Mouse (Mus musculus) forebrain, embryonic 16.5 days (tissue): ENCODE measurements around the gene Thap11. TPM values are rescaled to one million over a fixed set of nuclear protein-coding genes. Genes with fewer than 3 reads are reported as not detected.

Source experiments
- ATAC-seq: fragments of 200-750 bp; cut with Nextera tagmentation; 2 replicates; pipeline ENCODE4 v1.8.0; 2017; ENCODE audit warnings: mild to moderate bottlenecking, moderate library complexity
- H3K27ac ChIP-seq: fragments of 300-500 bp; sonication (generic); 2 replicates; pipeline ENCODE4 v1.5.1; 2014; ENCODE audit warnings: low read length, control low read depth
- H3K27me3 ChIP-seq: fragments of 300-500 bp; sonication (generic); replicated peaks from 2 replicates; pipeline ENCODE4 v1.6.1; 2014; ENCODE audit warnings: low read length; ENCODE audit not compliant: control insufficient read depth, insufficient read depth
- H3K36me3 ChIP-seq: fragments of 300-500 bp; sonication (generic); 2 replicates; pipeline ENCODE4 v1.6.1; 2014; ENCODE audit not compliant: control insufficient read depth, insufficient read depth
- H3K4me1 ChIP-seq: fragments of 300-500 bp; sonication (generic); replicated peaks from 2 replicates; pipeline ENCODE4 v1.6.1; 2014; ENCODE audit warnings: low read length; ENCODE audit not compliant: control insufficient read depth, insufficient read depth
- H3K4me2 ChIP-seq: fragments of 300-500 bp; sonication (generic); 2 replicates; pipeline ENCODE4 v1.6.1; 2014; ENCODE audit warnings: mild to moderate bottlenecking, low read length, control low read depth
- H3K4me3 ChIP-seq: fragments of 300-500 bp; sonication (generic); replicated peaks from 2 replicates; pipeline ENCODE4 v1.5.1; 2014; ENCODE audit warnings: mild to moderate bottlenecking, low read length, control low read depth
- H3K9ac ChIP-seq: fragments of 300-500 bp; sonication (generic); replicated peaks from 2 replicates; pipeline ENCODE4 v1.6.1; 2014; ENCODE audit warnings: low read depth, low read length, control low read depth
- H3K9me3 ChIP-seq: fragments of 300-500 bp; sonication (generic); 2 replicates; pipeline ENCODE4 v1.6.1; 2016; ENCODE audit warnings: low read length; ENCODE audit not compliant: control insufficient read depth
- WGBS: fragments of 180-500 bp; shearing (Covaris S2); extraction: QIAGEN DNeasy Blood & Tissue Kit; methylation state at CpG from one replicate; pipeline ENCODE4 v1.1.7; 2014; 5-methylcytosine and 5-hydroxymethylcytosine counted together
- polyA plus RNA-seq: library from polyadenylated mRNA; unstranded; fragments of >200 nt; fragmentation: Nextera tagmentation; extraction: Ambion mirVana; gene quantifications from 2 replicates; pipeline ENCODE4 v1.2.1, GENCODE M21; 2015

The Thap11 gene
- polyA plus RNA-seq, 1 experiment from 2014 or later = 63.8 TPM

GRCm38 (mm10) chr8:105889756-105890465 is 35.0 kb downstream of the Thap11 start:
- 84% methylated on average over 12 of the region's 12 CpGs for WGBS
- Histone ChIP-seq H3K4me2 (no peak overlapping the region), H3K9me3 (no peaks in the 10 kb centered on the region), H3K27ac (no peak overlapping the region), H3K4me1 (peaks cover 3% of the 10 kb centered on the region; the same call in 1 of the 2 replicates), H3K9ac (no peak overlapping the region), H3K4me3 (no peak overlapping the region), H3K36me3 (peaks cover 55% of the 10 kb centered on the region), H3K27me3 (no peaks in the 10 kb centered on the region)
- ATAC-seq = no peak

DNA sequence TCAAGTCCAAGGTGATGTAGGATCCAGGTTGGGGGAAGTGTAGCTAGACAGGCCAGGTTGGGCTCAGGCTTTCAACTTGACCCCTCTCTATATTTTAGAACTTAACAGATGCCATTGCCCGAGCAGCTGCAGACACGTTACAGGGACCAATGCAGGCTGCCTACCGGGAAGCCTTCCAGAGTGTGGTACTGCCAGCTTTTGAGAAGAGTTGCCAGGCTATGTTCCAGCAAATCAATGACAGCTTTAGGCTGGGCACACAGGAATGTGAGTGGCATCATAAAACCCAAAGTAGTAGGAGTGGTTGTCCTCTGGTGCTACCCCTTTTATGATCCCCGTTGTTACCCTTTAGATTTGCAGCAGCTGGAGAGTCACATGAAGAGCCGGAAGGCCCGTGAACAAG is 35.9 kb downstream of the Thap11 start:
- H3K9me3 ChIP-seq = no peaks in the 10 kb centered on the region
- no peak for ATAC-seq
- peaks cover 3% of the 10 kb centered on the region; the same call in 1 of the 2 replicates for H3K4me1 ChIP-seq
- peaks cover 47% of the 10 kb centered on the region for H3K36me3 ChIP-seq
- WGBS = 90% methylated on average over 6 of the region's 6 CpGs
- no peak overlapping the region for H3K4me2 ChIP-seq
- H3K27me3 ChIP-seq = no peaks in the 10 kb centered on the region
- no peak overlapping the region for H3K9ac ChIP-seq
- no peak overlapping the region for H3K4me3 ChIP-seq
- no peak overlapping the region for H3K27ac ChIP-seq

DNA sequence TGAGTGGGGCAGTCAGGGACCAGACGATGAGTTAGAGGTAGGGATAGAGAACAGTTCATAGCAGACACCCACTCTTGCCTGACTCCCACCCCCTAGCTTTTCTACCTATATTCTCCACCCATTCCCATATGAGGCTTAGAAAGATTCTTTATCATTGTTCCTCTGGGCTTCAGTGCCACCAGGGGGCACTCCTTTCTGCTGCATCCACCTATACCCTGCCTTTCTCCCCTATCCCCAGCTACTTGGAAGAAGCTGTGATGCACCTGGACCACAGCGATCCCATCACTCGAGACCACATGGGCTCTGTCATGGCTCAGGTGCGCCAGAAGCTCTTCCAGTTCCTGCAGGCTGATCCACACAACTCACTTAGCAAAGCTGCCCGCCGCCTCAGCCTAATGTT is 37.5 kb downstream of the Thap11 start:
- Histone ChIP-seq H3K4me1 (peaks cover 3% of the 10 kb centered on the region; the same call in 1 of the 2 replicates), H3K9ac (no peak overlapping the region), H3K9me3 (no peaks in the 10 kb centered on the region), H3K36me3 (peaks cover 33% of the 10 kb centered on the region), H3K27ac (no peak overlapping the region), H3K4me3 (no peak overlapping the region), H3K27me3 (no peaks in the 10 kb centered on the region), H3K4me2 (no peak overlapping the region)
- no peak for ATAC-seq
- 92% methylated on average over 6 of the region's 6 CpGs for WGBS

DNA sequence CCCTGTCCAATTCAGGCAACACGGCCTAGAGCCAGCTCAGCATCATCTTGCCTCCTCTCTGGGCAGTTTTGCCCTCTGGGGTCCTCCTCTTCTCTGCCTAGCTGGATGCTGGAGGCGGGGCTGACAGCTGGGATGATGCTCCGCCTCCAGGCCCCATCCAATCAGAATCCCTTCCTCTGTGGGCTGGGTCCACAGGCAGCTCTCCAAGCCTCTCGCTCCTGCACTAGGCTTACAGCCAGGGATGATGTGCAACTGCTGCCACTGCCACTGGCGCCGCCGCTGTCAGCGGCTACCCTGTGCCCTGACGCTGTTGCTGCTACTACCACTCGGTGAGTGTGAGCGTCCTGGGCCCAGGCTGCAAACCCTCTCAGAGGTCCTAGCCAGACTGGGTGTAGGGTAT is 38.4 kb downstream of the Thap11 start, which contains the start of gene Nrn1l:
Gene Nrn1l (plus strand): TSS at position 229 of the 400 bp plus-strand sequence.
- peaks cover 3% of the 10 kb centered on the region; the same call in 1 of the 2 replicates for H3K4me1 ChIP-seq
- peak; percentile 87 for ATAC-seq
- H3K9me3 ChIP-seq = no peaks in the 10 kb centered on the region
- H3K36me3 ChIP-seq = peaks cover 27% of the 10 kb centered on the region
- WGBS = 3% methylated on average over 11 of the region's 11 CpGs
- H3K27ac ChIP-seq = no peak within 1 kb of the TSS
- H3K9ac ChIP-seq = no peak within 1 kb of the TSS
- no peaks in the 10 kb centered on the region for H3K27me3 ChIP-seq
- H3K4me2 ChIP-seq = no peak within 1 kb of the TSS
- no peak within 1 kb of the TSS for H3K4me3 ChIP-seq

DNA sequence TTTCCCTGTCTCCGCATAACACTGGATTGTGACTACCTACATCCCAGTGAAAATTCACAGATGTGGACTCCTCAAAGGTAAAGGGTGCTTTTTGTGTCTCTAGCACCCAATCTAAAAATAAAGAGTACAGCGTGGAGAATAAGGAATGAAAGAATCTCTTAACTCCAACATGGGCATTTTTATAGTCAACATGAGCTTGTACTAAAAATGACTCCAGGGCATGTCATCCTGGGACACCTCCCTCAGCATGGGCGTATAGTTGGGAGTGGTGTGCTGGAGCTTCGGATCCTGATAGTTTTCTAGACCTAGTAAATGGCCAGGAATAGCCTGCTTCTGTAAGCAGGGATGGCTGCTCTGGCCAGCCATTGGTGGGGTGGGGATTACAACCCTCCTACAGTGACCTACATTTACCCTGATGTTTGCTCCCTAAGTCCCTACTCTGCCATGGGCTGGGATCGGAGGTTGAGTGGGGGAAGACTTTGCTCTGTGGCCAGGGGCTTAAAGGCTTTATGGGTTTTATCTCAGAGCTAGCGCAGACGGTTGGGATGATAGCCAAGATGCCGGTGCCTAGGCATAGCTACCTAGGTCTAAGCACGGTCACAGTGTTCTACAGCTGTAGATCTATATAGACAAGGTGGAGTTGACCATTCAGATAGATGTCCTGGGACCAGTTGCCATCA is 43.0 kb downstream of the Thap11 start:
- no peaks in the 10 kb centered on the region for H3K27me3 ChIP-seq
- no peak overlapping the region for H3K9ac ChIP-seq
- H3K4me1 ChIP-seq = peaks cover 12% of the 10 kb centered on the region
- no peaks in the 10 kb centered on the region for H3K36me3 ChIP-seq
- WGBS = 74% methylated on average over 9 of the region's 9 CpGs
- no peak overlapping the region for H3K27ac ChIP-seq
- H3K4me3 ChIP-seq = no peak overlapping the region
- no peaks in the 10 kb centered on the region for H3K9me3 ChIP-seq
- no peak for ATAC-seq
- H3K4me2 ChIP-seq = no peak overlapping the region

GRCm38 (mm10) chr8:105900180-105900940 is 45.4 kb downstream of the Thap11 start, which contains the start of gene Pskh1:
Pskh1 (plus strand) TSS chr8:105900441.
- peak; percentile 95 for ATAC-seq
- H3K4me3 ChIP-seq = peak within 1 kb of the TSS; percentile 95
- 0% methylated on average over 68 of the region's 68 CpGs for WGBS
- H3K4me1 ChIP-seq = peaks cover 9% of the 10 kb centered on the region
- H3K36me3 ChIP-seq = no peaks in the 10 kb centered on the region
- peak within 1 kb of the TSS; percentile 92 for H3K4me2 ChIP-seq
- no peaks in the 10 kb centered on the region for H3K9me3 ChIP-seq
- peak within 1 kb of the TSS; percentile 99 for H3K9ac ChIP-seq
- no peaks in the 10 kb centered on the region for H3K27me3 ChIP-seq
- H3K27ac ChIP-seq = peak within 1 kb of the TSS; percentile 75

DNA sequence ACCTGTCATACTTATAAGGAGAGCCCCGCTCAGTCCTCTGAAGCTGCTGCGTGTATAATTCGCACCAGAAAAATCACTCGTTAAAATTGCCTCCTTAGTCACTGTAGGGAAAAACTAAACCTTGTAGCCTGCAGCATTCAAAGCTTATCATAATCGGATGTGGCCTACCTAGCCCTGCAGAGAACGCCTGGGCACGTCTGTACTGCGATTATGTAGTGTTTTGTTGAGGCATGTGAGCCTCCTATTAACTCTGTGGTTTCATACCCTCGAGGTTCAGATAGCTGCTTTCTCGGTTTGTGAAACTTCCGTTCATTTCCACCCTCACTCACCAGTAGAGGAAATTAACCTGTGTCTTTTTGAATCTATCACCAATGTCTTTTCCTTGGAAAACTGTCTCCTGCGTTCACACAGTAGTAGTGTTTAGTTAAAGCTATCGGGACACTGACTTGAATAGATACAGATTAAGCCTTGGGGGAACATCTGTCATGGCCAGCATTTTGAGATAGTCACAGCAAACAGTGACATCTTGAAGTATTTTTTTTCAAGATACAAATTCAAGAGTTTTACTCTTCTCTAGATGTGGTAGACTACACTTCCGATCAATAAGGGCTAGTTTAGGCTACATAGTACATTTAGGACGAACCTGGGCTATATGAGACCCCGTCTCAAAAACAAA is 46.1 kb downstream of the Thap11 start:
- no peak for ATAC-seq
- Histone ChIP-seq H3K4me1 (peaks cover 9% of the 10 kb centered on the region), H3K4me3 (peak overlapping the region; percentile 95), H3K27me3 (no peaks in the 10 kb centered on the region), H3K27ac (peak overlapping the region; percentile 75), H3K4me2 (peak overlapping the region; percentile 92), H3K9ac (peak overlapping the region; percentile 99), H3K9me3 (no peaks in the 10 kb centered on the region), H3K36me3 (no peaks in the 10 kb centered on the region)
- WGBS = 39% methylated on average over 16 of the region's 16 CpGs
